Mouse (Mus musculus) frontal cortex, adult (tissue): Measurements from ENCODE around the gene Mtf1.

Experiments
- ATAC-seq: cut with Nextera tagmentation; 2 replicates; pipeline ENCODE4 v1.9.2; 2017; ENCODE audit warnings: mild to moderate bottlenecking, moderate library complexity, mixed read lengths; ENCODE audit not compliant: low TSS enrichment

The Mtf1 gene

DNA sequence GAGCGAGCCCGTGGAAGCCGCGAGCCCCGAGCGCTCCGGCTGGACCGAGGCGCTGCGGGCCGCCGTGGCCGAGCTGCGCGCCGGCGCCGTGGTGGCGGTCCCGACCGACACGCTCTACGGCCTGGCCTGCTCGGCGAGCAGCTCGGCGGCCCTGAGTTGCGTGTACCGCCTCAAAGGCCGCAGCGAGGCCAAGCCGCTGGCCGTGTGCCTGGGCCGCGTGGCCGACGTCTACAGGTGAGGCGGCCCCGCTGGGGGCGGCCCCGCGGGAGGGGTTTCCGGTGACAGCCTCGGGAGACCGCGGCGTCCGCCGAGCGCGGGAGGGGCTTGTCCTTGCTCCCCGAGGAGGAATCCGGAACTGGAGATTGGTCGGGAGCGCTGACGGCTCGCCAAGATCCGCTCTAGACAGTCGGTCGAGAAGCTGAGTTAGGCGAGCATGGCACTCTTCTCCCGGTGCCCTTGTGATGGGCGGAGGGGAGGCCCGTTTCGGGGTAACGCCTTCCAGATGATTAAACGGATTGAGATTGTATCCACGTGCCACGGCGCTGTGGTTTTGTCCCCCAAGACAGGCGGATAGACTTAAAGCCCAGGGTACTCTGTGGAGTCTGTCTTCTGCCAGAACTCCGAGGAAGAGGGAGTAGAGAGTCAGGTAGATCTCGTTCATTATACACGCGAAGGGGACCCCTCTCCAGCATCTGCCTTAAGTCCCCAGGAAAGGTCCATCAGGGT, 49.2 kb downstream of the Mtf1 start, which contains the start of gene 1110065P20Rik:
TSS of gene 1110065P20Rik (minus strand) at position 264 of the 726 bp plus-strand sequence.
- peak; percentile 38 for ATAC-seq

DNA sequence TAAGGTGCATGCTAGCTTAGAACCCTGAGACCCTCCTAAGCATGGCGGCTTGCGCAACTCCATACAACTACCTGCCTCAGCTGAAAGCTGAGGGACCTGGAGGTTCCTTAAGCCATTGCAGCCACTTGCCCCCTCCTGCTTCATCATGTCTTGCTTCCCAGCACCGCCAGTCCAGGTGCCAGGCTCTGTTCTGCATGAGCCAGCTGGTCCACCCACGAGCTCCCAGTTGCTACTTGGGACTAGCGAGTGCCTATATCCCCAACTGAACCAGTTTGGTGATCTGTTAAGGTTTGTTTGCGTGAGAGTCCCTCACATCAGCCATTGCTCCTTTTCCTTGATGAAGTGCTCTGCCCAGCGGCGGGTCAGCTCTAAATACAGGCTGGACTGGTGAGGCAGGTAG, 54.4 kb downstream of the Mtf1 start:
- peak; percentile 71 for ATAC-seq

DNA sequence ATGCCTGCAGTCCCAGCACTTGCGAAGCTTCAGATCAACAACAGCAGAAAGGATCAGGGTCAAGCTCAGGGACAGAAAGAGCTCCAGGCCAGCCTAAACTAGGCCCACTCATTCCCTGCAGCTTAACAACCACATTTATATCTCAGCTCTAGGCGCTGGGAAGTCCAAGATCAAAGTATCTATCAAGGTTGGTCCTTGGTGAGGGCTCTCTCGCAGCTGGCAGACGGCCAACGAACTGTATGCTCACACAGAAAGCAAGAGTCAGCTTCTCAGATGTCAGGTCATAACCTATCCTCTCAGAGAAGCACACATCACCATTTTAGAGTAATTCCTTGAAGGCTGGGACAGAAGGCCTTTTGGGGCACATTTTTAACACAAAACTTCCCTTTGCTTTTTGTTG, 56.5 kb downstream of the Mtf1 start:
- ATAC-seq: no peak

DNA sequence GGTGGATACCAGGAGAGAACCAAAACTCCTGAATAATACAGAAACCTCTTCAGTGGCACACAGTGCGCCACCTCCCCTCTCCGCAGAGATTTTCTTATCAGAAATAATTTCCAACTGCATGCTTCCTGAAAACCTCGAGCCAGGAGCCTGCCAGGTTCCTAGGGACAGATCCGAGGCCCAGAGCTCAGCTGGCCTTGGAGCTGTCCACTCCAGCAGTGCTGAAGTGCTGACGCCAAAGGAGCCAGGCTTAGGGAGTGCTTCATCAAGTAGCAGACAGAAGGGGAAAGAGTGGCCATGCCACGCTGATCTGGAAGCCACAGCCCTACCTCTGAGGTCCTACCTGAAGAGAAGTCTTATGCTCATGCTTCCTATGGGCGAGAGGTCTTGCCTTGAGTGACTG, 58.5 kb downstream of the Mtf1 start:
- ATAC-seq: no peak

DNA sequence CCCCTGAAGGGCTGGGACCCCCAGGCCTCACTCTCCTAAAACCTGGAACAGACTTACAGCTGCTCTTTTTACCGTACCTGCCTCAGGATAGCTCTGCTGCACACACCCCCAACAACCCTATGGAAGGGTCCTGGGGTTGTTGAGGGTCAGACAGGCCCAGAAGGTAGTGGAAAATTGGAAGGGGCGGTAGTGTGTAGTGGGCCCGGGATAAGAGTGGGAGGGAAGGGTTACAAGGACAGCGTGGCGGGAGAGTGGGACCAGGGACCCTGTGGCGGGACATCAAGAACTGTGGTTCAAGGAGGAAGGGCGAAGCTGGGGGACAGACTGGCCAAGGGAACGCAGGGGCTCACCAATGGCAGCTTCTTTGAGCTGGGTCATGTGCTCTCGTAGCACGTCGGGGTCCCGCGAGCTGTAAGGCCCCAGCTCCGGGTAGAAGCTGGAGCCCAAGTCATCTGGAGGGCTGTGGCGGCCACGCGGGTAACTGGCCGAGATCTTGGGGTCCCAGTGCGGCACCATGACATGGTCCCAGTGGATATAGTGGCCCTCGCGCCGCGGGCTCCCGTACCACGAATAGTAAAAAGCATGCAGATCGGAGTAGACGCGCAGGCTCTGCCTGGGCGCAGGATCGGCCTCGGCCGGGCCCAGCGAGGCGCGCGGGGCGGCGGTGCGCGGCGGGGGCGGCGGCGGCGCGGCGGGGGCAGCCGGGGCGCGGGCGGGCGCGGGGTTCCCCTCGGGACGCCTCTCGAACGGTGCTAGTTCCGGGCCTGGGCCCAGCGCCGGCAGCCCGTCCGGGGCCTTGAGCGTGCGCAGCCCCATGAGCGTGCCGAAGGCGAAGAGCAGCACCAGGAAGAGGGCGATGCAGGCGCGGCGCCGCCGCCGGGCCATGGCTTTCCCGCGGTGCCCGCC, 59.6 kb downstream of the Mtf1 start, which contains the start of gene Maneal:
TSS of gene Maneal (minus strand) at position 889 of the 906 bp plus-strand sequence.
- ATAC-seq: peak; percentile 41

DNA sequence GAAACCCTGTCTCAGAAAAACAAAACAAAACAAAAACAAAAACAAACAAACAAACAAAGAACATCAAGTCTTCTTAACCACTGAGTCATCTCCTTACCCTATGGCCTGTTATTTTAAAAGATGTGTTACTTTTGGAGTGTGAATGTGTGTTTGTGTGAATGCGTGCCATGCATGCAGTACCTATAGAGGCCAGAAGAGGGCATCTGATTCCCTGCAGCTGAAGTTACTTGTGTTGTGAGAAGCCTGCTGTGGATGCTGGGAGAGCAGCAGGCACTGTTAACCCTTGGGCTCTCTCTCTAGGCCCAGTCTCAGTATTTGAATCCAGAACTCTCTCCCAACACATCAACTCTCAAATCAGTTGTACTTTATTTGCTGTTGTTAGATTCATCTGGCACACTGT, 70.8 kb downstream of the Mtf1 start:
- ATAC-seq: no peak

DNA sequence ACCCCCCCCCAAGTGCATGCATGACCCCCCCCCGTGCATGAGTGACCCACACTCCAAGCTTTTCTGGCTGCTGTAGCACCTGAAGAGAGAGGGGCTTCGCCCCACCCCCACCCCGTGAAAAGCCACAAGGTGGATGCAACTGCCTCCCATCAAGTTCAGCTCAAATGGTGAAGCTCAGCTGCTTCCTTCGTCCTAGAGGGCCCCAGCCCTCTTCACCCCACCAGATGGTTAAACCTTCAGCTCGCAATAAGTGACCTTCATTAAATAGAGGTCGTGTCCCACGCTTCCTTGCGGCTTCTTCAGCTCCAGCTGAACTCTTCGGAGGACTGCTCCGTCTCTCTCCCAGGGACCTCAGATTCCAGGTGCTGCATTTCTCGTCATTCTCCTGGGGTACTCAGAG, 78.7 kb downstream of the Mtf1 start, which contains the start of gene Epha10:
TSS of gene Epha10 (plus strand) at position 301 of the 400 bp plus-strand sequence.
- ATAC-seq: no peak

DNA sequence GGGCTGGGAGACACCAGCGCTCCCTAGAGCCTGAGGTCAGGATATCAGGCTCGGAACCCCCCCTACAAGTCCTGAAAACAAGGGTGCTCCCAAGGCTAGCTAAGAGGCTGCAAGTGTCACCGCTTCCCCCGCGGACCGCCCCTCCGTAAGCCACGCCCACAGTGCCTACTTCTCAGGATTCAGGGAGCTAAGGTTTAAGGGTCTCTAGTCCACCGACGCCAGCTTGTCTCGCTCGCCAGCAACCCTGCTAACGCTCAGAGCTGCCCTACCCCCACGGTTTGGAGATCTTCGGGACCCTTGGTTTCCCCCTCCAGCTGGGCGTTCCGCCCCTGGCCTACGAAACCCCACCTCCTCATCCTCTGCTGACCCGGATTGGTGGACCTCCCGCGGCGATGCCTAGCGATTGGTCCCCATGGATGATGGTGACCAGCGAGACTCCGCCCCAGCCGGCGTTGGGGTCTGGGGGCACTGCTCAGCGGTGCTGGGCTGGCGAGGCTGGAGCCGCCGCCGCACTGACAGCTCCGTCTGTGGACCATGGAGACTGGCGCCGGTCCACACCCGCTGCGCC, 79.5 kb downstream of the Mtf1 start:
- ATAC-seq: peak; percentile 91

DNA sequence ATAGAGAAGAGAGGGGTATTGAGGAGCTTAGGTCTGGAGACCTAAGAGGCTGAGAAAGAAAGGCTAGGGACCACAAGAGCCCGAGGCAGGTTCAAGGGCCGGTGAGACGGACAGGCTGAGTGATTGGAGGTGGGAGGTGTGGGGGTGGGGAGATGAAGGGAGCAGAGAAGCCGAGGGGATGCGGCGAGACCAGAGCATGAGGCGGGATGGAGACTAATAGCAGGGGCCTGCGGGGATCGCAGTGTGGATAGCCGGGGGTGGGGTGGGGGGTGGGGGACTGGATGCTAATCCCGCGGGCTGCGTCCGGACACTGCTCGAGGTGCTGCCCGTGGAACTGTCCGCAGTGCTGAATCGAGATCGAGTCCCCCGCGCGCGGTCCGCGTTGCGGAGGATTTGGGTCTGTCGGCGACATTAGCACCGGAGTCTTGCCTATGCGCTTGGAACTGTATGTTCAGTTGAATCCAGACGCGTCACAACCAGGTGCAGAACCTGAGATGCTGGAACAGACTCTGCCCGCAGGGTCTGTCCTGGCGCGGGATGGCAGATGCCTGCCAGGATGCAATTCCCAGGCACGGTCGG, 80.3 kb downstream of the Mtf1 start:
- peak; percentile 22; the same call in 1 of the 2 replicates for ATAC-seq

DNA sequence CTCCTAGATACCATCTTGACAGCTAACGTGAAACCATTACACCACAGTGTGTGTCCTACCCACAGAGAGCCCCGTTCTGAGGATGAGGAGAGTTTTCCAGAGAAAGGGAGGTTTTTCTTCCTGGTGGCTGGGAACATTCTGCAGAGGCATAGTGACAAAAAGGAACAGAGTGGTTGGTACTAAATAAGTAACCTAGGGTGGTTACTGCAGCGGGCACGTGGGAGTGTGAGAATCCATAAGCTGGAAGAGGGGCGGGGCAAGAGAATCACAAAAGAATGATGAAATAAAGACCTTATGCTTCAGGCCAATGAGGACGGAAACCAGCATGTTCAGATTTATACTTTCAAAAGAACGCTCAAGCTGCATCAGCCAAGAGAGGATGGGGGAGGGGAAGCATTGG, 86.8 kb downstream of the Mtf1 start:
- peak; percentile 66 for ATAC-seq

DNA sequence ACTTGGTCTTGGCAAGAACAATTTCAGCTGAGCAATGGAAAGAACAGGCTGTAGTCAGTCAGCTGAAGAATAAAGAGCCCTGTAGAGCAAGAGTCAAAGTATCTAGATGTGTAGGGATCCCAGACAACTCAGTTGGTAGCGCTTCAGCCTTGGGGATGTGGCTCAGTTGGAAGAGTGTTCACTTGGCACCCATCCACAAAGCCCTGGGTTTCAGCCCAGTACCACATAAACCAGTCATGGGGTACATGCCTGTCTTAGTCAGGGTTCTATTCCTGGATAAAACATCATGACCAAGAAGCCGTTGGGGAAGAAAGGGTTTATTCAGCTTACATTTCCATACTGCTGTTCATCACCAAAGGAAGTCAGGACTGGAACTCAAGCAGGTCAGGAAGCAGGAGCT, 88.0 kb downstream of the Mtf1 start:
- no peak for ATAC-seq

DNA sequence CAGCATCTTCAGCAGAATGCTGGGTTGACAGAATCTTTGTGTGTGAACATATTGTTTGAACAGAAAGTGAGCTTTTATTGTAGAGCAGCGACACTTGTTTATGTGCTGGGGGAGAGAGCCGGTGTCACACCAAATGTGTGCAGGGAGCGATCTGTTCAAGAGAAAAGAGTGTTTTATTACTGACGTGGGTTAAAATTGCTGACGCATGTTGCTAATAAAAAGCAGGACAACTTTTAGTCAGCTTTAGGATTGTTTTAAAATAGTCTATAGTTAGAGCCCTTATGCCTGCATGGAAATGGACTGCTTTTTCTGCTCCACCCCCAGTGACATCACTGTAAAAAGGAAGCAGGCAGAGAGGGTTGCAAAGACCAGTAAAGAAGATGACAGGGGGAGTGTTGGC, 88.9 kb downstream of the Mtf1 start:
- no peak for ATAC-seq

DNA sequence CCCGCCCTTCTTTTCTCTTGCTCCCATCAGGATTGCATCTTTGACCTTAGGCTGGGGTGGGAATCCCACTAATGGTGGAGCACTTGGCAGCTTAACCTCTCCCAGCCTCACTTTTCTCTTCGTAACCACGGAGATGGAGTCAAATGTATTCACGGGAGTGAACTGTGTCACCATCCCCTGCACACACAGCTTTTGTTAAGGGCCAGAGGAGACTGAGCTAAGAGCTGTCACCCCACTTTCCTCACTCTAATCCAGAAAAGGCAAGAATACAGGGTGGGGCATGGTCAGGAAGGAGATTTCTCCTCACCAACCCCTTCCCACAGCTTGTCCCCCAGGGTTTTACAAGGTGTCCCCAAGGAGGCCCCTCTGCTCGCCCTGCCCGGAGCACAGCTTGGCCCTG, 91.9 kb downstream of the Mtf1 start:
- no peak for ATAC-seq

DNA sequence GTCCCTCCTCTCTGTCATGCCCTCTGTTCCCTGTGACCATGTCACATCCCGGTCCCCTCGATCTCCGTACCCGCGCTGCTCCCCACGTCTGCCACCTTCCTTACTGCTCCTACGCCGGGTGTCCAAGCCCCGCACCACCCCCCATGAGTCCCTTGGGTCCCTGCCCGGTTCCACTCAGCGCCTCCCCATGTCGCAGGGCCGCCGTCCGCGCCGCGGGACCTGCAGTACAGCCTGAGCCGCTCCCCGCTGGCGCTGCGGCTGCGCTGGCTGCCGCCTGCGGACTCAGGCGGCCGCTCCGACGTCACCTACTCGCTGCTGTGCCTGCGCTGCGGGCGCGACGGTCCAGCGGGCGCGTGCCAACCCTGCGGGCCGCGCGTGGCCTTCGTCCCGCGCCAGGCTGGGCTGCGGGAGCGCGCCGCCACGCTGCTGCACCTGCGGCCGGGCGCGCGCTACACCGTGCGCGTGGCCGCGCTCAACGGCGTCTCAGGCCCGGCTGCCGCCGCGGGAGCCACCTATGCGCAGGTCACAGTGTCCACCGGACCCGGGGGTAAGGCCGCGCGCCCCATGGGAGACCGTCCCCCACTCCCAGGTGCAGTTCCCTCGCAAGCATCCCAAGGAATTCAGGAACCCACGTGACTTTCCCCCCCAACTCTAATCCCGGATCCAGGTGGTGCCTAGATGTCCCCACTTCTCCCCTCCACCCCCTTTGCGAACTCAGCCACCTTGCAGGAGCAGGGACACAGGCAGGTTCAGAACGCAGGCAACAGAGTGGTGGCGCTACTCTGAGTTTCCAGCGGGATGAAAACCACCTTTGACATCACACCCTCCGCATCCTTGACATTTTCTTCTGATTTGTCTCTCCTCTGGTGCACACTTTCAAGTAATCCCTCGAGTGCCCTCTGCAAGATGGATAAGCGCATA, 92.9 kb downstream of the Mtf1 start:
- peak; percentile 79 for ATAC-seq

DNA sequence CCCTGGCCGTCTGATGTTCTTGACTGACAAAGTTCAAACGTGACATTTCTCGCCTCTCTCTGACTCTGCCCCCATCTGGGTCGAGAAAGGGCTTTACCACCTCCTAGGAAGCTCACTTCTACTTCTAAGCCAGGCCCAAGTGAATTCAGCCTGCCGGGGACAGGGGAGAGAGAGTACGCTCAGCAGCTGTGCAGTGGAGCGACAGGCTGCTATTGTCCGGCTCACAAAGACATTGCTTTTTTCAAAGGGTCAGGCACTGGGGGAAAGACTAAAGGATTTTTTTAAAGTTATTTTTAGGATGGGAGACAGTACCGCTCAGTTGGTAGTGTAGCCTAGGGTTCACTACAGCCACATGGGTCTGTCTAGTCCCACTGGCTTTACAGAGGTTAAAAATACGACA, 96.5 kb downstream of the Mtf1 start:
- ATAC-seq: no peak
